ENCODE assay signal across 22 mouse cellular contexts in genomic region chr10:63396963-63397362, GRCm38 (mm10). TPM values are rescaled to one million over a fixed set of nuclear protein-coding genes. Genes with fewer than 3 reads are reported as not detected.
"Had no signal": no experiment of that assay in that cellular context is flagged by ENCODE, and none has a peak within 500 bp of the region (broad histone marks: within the 10 kb centered on the region; RNA-seq: fewer than 3 reads in every experiment).

No protein-coding gene starts in this region.

- H3K4me3 ChIP-seq: lung, embryonic 15.5 days; megakaryocyte, embryonic 14.5 days; midbrain, embryonic 13.5 days; midbrain, embryonic 15.5 days; neural tube, embryonic 12.5 days; stomach, embryonic 15.5 days had no signal

- H3K27ac ChIP-seq: lung, embryonic 15.5 days; macrophage; midbrain, embryonic 13.5 days; midbrain, embryonic 15.5 days; neural tube, embryonic 12.5 days; stomach, embryonic 15.5 days; stomach, postnatal 0 days had no signal

- H3K36me3 ChIP-seq: lung, embryonic 15.5 days; midbrain, embryonic 13.5 days; midbrain, embryonic 15.5 days; neural tube, embryonic 12.5 days; stomach, embryonic 15.5 days had no signal

- H3K4me1 ChIP-seq: lung, embryonic 15.5 days; megakaryocyte, embryonic 14.5 days; midbrain, embryonic 13.5 days; midbrain, embryonic 15.5 days; neural tube, embryonic 12.5 days; stomach, embryonic 15.5 days had no signal

- H3K4me2 ChIP-seq: lung, embryonic 15.5 days; midbrain, embryonic 11.5 days; midbrain, embryonic 13.5 days; midbrain, embryonic 15.5 days; neural tube, embryonic 12.5 days; stomach, embryonic 15.5 days had no signal

- H3K27me3 ChIP-seq: lung, embryonic 15.5 days; megakaryocyte, embryonic 14.5 days; midbrain, embryonic 13.5 days; midbrain, embryonic 15.5 days; neural tube, embryonic 12.5 days; stomach, embryonic 15.5 days had no signal

- H3K9ac ChIP-seq: lung, embryonic 15.5 days; midbrain, embryonic 13.5 days; midbrain, embryonic 15.5 days; neural tube, embryonic 12.5 days; stomach, embryonic 15.5 days had no signal

- H3K9me3 ChIP-seq: lung, embryonic 15.5 days; midbrain, embryonic 13.5 days; midbrain, embryonic 15.5 days; neural tube, embryonic 12.5 days; stomach, embryonic 15.5 days had no signal

- DNase-seq: lung, adult 2 months; lung, postnatal 14 days; lung, postnatal 36 days; right cerebral cortex, postnatal 14 days; thymus, adult 2 months; thymus, postnatal 25 days; thymus, postnatal 4 days had no signal

- ATAC-seq: lung, postnatal 0 days; midbrain, embryonic 13.5 days; midbrain, embryonic 15.5 days had no signal

RNA-seq across cellular contexts. Expression of gene Gm7075, which starts 24.6 kb away (rescaled TPM):
- polyA plus RNA-seq: lung, adult 2 months; lung, postnatal 0 days; macrophage; midbrain, embryonic 11.5 days; midbrain, embryonic 13.5 days; midbrain, embryonic 15.5 days; midbrain, postnatal 0 days; neural tube, embryonic 12.5 days; neural tube, embryonic 14.5 days; spleen, adult 2 months; stomach, embryonic 15.5 days; stomach, postnatal 0 days; testis, adult 2 months; thymus, adult 2 months; urinary bladder, adult 2 months had no signal

RNA-seq across cellular contexts. Expression of gene Ctnna3, which starts 32.9 kb away (rescaled TPM):
- polyA plus RNA-seq: macrophage; midbrain, embryonic 11.5 days had no signal
